ENCODE assay signal across 13 mouse cellular contexts in the genomic region with DNA sequence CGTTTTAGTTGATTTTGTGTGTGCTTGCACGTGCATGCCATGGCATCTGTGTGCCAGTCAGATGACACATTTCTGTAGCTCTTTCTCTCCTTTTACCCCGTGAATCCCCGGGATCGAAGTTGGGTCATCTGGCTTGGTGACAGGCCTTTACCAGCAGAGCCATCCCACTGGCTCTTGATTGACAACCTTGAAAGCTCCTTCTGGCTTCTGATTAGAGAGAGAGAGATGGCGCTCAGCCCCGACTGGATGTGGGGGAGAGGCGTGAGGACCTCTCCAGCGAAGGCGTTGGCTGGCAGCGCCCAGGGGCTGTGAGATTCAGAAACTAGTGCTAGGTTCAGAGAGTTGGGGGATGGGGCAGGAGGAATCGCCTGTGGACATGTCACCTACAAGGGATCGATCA. TPM values are rescaled to one million over a fixed set of nuclear protein-coding genes. Genes with fewer than 3 reads are reported as not detected.
DNase-seq lines count a peak whose midpoint lies in the region; ATAC-seq and TF ChIP-seq lines count a peak whose summit lies in the region.
"Had no signal": no experiment of that assay in that cellular context is flagged by ENCODE, and none has a peak within 500 bp of the region (broad histone marks: within the 10 kb centered on the region; RNA-seq: fewer than 3 reads in every experiment).

No protein-coding gene starts in this region.

- no peaks in the 10 kb centered on the region for H3K9me3 ChIP-seq in neural tube, embryonic 12.5 days
- H3K9me3 ChIP-seq in hindbrain, embryonic 12.5 days (replicated peaks): no peaks in the 10 kb centered on the region
- H3K9me3 ChIP-seq: G1E; kidney, embryonic 15.5 days; limb, embryonic 12.5 days had no signal

- TF ChIP-seq POLR2A in olfactory bulb, adult 2 months (IDR thresholded peaks at IDR 0.05; ENCODE audit: insufficient read depth, low read depth, low read length): no peak

- peaks cover 49% of the 10 kb centered on the region for H3K36me3 ChIP-seq in neural tube, embryonic 12.5 days
- peaks cover 53% of the 10 kb centered on the region for H3K36me3 ChIP-seq in hindbrain, embryonic 12.5 days
- H3K36me3 ChIP-seq: G1E had no signal

- H3K9ac ChIP-seq in neural tube, embryonic 12.5 days: no peak overlapping the region
- no peak overlapping the region for H3K9ac ChIP-seq in hindbrain, embryonic 12.5 days
- H3K9ac ChIP-seq: kidney, embryonic 15.5 days; limb, embryonic 12.5 days had no signal

- no peak overlapping the region for H3K27ac ChIP-seq in neural tube, embryonic 12.5 days
- H3K27ac ChIP-seq in hindbrain, embryonic 12.5 days: no peak overlapping the region
- no peak overlapping the region for H3K27ac ChIP-seq in olfactory bulb, adult 2 months (ENCODE audit: insufficient read depth, low read depth, low read length)
- H3K27ac ChIP-seq: kidney, embryonic 15.5 days; limb, embryonic 12.5 days had no signal

- TF ChIP-seq CTCF in olfactory bulb, adult 2 months (IDR thresholded peaks at IDR 0.05; ENCODE audit: insufficient read depth, low read depth, low read length): no peak

- H3K4me1 ChIP-seq in neural tube, embryonic 12.5 days: peaks cover 28% of the 10 kb centered on the region
- H3K4me1 ChIP-seq in hindbrain, embryonic 12.5 days: peaks cover 35% of the 10 kb centered on the region
- H3K4me1 ChIP-seq in olfactory bulb, adult 2 months (ENCODE audit: control insufficient read depth, insufficient read depth, low read length): peaks cover 25% of the 10 kb centered on the region

- H3K4me2 ChIP-seq in neural tube, embryonic 12.5 days (replicated peaks): peak overlapping the region; percentile 13
- 0 out of 2 replicates have a peak overlapping the region, but pooled peaks have one; percentile 12 for H3K4me2 ChIP-seq in hindbrain, embryonic 12.5 days (replicated peaks)
- H3K4me2 ChIP-seq: kidney, embryonic 15.5 days; limb, embryonic 12.5 days had no signal

- no peaks in the 10 kb centered on the region for H3K27me3 ChIP-seq in neural tube, embryonic 12.5 days (replicated peaks)
- no peaks in the 10 kb centered on the region for H3K27me3 ChIP-seq in hindbrain, embryonic 12.5 days
- H3K27me3 ChIP-seq: kidney, embryonic 15.5 days; limb, embryonic 12.5 days had no signal

- no peak for ATAC-seq in cerebellum, adult (ENCODE audit: insufficient number of reproducible peaks, low FRiP score, low TSS enrichment)
- no peak for ATAC-seq in neural tube, embryonic 12.5 days (ENCODE audit: low FRiP score, low read depth)
- ATAC-seq in hindbrain, embryonic 12.5 days (ENCODE audit: low FRiP score): no peak

- DNase-seq in cerebellum, adult 11-12 months: peak; percentile 72
- no peak for DNase-seq in neural tube, embryonic 10.5 days (ENCODE audit: extremely low spot score, low spot score)
- DNase-seq in heart, postnatal 4 days: no peak
- DNase-seq in kidney, postnatal 10 days: no peak
- DNase-seq: adrenal gland, adult 2 months; embryo, embryonic 11 days had no signal

- 87% methylated on average over 13 of the region's 13 CpGs for WGBS in neural tube, embryonic 12.5 days
- WGBS in hindbrain, embryonic 12.5 days: 86% methylated on average over 13 of the region's 13 CpGs
- WGBS in olfactory bulb, adult 2 months: 27% methylated on average over 13 of the region's 13 CpGs

- no peak overlapping the region for H3K4me3 ChIP-seq in neural tube, embryonic 12.5 days
- no peak overlapping the region for H3K4me3 ChIP-seq in hindbrain, embryonic 12.5 days
- H3K4me3 ChIP-seq in olfactory bulb, adult 2 months (ENCODE audit: insufficient read depth, low read depth, low read length): peak overlapping the region; percentile 18; the same call in 1 of the 2 replicates
- H3K4me3 ChIP-seq: kidney, embryonic 15.5 days; limb, embryonic 12.5 days had no signal

RNA-seq across cellular contexts. Expression of a gene that starts 2.3 kb away (rescaled TPM):
- 74.3 and 87.2 TPM in 2 replicates for polyA plus RNA-seq in neural tube, embryonic 12.5 days (2016; fragmentation: Nextera tagmentation; extraction: Ambion mirVana)
- polyA plus RNA-seq in hindbrain, embryonic 12.5 days (2016; fragmentation: Nextera tagmentation; extraction: Ambion mirVana): 74.8 and 88.1 TPM in 2 replicates
- 737 TPM in 1 of 2 replicates, not detected in the other for polyA plus RNA-seq in olfactory bulb, adult 2 months (2012; ENCODE audit: insufficient read depth, insufficient read length, low replicate concordance, missing spikeins)
- 10 to 100 TPM; 10.1 to 12.8 TPM for total RNA-seq in heart, postnatal 4 days (2021)
- polyA plus RNA-seq: G1E had no signal

RNA-seq across cellular contexts. Expression of a gene that starts 13.6 kb away (rescaled TPM):
- 6.6 and 9.7 TPM in 2 replicates for polyA plus RNA-seq in neural tube, embryonic 12.5 days (2016; fragmentation: Nextera tagmentation; extraction: Ambion mirVana)
- polyA plus RNA-seq in hindbrain, embryonic 12.5 days (2016; fragmentation: Nextera tagmentation; extraction: Ambion mirVana): 7.2 and 7.4 TPM in 2 replicates
- not detected in 2 replicates for polyA plus RNA-seq in olfactory bulb, adult 2 months (2012; ENCODE audit: insufficient read depth, insufficient read length, low replicate concordance, missing spikeins)
- 10 to 100 TPM in 1 of 2 experiments, 1 to 10 TPM in 1; 9.7 to 12.3 TPM for total RNA-seq in heart, postnatal 4 days (2021)

RNA-seq across cellular contexts. Expression of a gene that starts 13.9 kb away (rescaled TPM):
- 0.52 and 0.78 TPM in 2 replicates for polyA plus RNA-seq in neural tube, embryonic 12.5 days (2016; fragmentation: Nextera tagmentation; extraction: Ambion mirVana)
- 0.48 and 0.77 TPM in 2 replicates for polyA plus RNA-seq in hindbrain, embryonic 12.5 days (2016; fragmentation: Nextera tagmentation; extraction: Ambion mirVana)
- not detected in 2 replicates for polyA plus RNA-seq in olfactory bulb, adult 2 months (2012; ENCODE audit: insufficient read depth, insufficient read length, low replicate concordance, missing spikeins)
- under 1 TPM; 0.38 to 0.54 TPM for total RNA-seq in heart, postnatal 4 days (2021)
- total RNA-seq: adrenal gland, adult 2 months had no signal

RNA-seq across cellular contexts. Expression of a gene that starts 14.7 kb away (rescaled TPM):
- 93.4 and 95.9 TPM in 2 replicates for polyA plus RNA-seq in neural tube, embryonic 12.5 days (2016; fragmentation: Nextera tagmentation; extraction: Ambion mirVana)
- polyA plus RNA-seq in hindbrain, embryonic 12.5 days (2016; fragmentation: Nextera tagmentation; extraction: Ambion mirVana): 87.1 and 93.5 TPM in 2 replicates
- not detected in 2 replicates for polyA plus RNA-seq in olfactory bulb, adult 2 months (2012; ENCODE audit: insufficient read depth, insufficient read length, low replicate concordance, missing spikeins)
- total RNA-seq in heart, postnatal 4 days (2021): 10 to 100 TPM; 29.4 to 30.8 TPM

RNA-seq across cellular contexts. Expression of a gene that starts 20.8 kb away (rescaled TPM):
- 21.8 and 24.3 TPM in 2 replicates for polyA plus RNA-seq in neural tube, embryonic 12.5 days (2016; fragmentation: Nextera tagmentation; extraction: Ambion mirVana)
- 36.9 and 39.2 TPM in 2 replicates for polyA plus RNA-seq in hindbrain, embryonic 12.5 days (2016; fragmentation: Nextera tagmentation; extraction: Ambion mirVana)
- not detected in 2 replicates for polyA plus RNA-seq in olfactory bulb, adult 2 months (2012; ENCODE audit: insufficient read depth, insufficient read length, low replicate concordance, missing spikeins)
- total RNA-seq in heart, postnatal 4 days (2021): 1 to 10 TPM; 1.3 to 3.2 TPM
